Mouse (Mus musculus): ENCODE results near the gene Sorbs1. TPM values are rescaled to one million over a fixed set of nuclear protein-coding genes. Genes with fewer than 3 reads are reported as not detected.
"Not testable (repeated sequence)": the region's sequence is repeated elsewhere in the genome, so short reads cannot be mapped to it uniquely, and the experiment has no call there.

The Sorbs1 gene
- total RNA-seq (2022): 100 to 1,000 TPM; 758 to 979 (median 853) TPM

DNA sequence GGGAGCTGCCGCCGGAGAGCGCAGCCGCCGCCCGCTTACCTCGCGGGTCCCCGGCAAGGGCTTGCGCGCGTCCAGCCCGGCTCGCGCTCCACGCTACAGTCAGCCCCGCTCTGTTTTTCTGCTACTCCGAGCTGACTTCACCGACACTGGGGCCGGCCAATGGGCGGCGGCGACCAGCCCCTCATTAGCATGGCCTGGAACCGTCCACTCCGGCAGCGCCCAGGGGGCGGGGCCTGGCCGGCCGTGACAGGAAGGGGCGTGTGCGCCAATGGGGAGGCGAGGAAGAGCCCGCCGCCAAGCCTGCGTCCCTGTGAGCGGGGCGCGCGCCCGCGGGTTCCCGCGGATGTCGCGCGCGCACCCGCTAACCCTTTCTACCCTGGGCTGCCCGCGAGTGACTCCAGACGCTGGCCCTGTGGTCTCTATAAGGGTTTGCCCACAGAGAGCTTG lies at the start of gene Sorbs1:
Gene Sorbs1 (minus strand): TSS at position 148 of the 447 bp plus-strand sequence.
- DNase-seq (ENCODE audit: low spot score): peak; percentile 96

DNA sequence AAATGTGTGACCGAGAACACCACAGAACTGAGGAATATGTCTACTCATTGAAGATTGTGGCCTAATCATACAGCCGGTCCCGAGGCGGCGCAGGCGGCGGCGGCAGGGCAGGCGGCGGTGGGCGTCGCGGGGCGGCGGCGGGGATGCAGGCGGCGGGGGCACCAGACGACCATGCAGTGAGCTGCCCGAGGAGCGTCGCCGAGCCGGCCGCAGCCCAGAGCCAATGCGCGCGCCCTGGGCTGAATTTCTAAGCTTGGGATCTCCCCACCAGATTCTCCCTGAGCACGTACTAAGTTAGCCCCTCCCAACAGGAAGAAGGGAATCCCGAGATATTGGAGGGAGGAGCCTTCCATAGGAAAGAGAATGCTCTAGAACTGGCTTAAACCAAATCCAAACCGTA lies 47.9 kb upstream of the Sorbs1 start:
- DNase-seq (ENCODE audit: low spot score): not testable (repeated sequence)

DNA sequence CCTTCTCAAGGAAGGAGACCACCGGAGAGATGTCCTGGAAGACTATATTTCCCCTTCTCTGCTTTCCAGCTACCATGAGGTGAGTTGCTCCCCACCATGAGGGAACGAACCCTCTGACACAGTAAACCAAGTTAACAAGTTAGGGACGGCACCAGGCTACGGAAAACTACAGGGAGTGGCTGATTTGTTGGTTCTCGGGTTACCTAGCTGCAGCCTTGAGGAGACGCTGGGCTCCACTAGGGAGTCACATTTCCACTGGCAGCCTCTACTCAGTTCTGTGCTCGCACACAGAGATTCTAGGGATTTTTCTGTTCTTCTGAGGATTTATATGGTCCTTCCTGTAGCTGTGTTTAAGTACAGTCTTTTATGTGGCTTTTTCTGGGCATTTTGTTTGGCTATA lies 42.5 kb upstream of the Sorbs1 start:
- no peak for DNase-seq (ENCODE audit: low spot score)

DNA sequence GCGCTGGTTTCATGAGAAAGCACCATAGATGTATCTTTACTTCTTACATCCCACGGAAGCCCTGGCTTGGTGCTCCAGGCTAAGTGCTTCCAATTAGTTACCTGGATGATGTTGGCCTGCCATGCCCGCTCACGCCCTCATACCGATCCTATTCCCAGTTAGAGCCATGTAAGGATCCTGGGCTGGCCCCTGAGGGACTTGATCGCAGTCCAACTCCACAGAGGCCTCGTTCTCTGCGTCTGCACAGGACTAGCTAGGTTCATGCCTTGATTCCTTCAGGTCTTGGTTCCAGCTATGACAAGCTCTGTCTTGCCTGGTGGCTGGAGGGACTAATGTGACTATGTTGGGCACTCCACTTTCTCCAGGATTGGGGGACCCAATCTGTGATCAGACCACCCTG lies 41.6 kb upstream of the Sorbs1 start:
- no peak for DNase-seq (ENCODE audit: low spot score)

GRCm38 (mm10) chr19:40554343-40554742 lies 40.8 kb upstream of the Sorbs1 start:
- no peak for DNase-seq (ENCODE audit: low spot score)

DNA sequence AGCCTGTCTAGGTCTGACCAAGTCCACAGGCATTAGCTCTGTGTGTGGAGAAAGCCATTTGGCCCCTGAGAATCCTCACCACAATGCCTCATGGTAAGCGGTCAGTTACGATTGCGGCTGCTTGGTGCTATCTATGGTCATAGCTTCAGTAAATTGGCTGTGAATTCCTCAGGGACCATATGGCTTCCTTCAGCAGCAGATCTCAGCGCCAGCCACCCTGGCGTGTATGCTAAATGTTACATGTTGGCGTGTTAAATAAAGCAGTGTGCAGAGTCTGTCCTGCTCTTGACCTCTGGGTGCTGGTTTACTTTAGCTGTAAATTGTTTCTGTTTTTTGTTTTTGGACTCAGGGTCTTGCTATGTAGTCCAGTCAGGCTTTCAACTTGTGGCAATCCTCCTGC lies 40.3 kb upstream of the Sorbs1 start:
- DNase-seq (ENCODE audit: low spot score): no peak

DNA sequence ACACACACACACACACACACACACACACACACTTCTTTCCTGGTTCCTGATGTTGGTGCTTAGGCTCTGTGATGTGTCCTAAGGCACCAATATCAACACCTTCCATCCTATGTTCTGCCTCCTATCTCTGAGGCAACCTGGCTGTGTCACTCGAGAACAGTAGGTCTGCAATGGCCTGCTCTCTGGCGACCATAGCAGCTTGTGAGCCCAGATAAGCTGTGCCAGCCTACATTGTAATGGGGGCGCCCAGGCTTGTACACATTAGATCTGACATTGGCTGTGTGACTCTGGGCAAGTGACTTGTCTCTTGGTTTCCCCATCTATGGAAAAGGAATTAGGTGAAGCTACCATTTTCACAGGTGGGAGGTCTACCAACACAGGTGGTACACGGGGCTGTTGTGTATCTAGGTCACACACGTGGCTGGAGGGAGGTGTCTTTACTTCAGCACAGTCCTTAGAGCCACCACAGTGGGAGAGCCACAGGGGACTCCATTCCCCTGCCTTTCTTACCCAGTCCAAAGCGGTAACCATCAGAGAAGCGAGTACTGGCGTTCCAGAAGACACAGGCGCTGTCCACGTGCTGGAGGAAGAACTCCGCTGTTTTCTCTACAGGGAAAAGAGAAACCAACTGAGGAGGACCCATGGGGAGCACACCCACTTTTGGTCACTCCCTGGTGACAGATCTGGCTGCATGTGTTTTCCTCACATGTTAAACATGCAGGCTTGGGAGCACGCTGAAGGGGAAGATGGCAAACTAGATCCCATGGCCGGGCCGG lies 39.6 kb upstream of the Sorbs1 start:
- no peak for DNase-seq (ENCODE audit: low spot score)

DNA sequence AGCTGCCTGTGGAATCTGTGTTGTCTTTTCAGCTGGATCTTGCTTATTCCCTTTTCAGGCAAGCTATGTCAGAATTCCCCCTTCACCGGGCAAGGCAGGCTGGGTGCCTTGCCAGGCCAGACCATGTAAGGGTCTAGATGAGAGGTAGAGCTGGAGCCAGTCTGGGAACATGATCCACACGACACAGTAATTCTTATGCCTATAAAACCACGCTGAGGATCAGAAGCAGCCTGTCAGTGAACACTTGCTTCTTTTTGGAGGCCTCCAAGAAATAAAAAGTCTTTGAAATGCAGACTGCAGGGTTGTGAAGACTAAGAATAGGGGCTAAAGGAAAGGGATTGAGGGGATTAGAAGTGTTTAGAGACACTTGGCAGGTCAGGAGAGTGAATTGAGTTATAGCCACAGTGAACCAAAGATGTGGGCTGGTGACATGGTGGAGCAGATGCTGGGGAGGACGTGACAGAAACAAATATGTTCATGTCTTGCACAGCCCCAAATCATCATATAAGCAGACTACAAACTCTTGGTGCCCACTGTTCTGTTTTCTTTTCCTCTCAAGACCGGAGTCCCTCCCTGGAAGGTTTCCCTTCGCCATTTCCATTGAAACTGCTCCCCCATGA lies 36.0 kb upstream of the Sorbs1 start:
- no peak for DNase-seq (ENCODE audit: low spot score)

GRCm38 (mm10) chr19:40548796-40549515 lies 35.4 kb upstream of the Sorbs1 start:
- DNase-seq (ENCODE audit: low spot score): no peak

DNA sequence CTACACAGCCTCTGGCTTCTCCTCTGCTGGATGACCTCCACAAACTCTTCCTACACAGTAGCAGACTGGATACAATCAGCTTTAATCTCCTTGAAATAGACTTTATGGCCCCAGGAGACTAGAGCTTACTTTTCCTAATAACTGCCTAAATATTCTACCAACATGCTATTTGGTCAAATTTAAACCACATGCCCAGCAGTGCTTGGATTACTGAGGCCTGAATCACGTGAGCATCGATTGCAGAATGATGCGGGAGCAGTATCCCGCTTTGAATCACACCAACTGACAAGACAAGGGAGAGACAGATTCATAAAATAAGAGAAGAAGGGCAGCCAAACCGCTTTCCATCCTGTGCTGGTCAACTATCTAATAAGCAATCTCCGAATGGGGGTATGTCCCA lies 34.8 kb upstream of the Sorbs1 start:
- DNase-seq (ENCODE audit: low spot score): no peak

- DNase-seq (ENCODE audit: low spot score): peak; percentile 61
Measured at GRCm38 (mm10) chr19:40544856-40545255, 31.3 kb upstream of the Sorbs1 start.

DNA sequence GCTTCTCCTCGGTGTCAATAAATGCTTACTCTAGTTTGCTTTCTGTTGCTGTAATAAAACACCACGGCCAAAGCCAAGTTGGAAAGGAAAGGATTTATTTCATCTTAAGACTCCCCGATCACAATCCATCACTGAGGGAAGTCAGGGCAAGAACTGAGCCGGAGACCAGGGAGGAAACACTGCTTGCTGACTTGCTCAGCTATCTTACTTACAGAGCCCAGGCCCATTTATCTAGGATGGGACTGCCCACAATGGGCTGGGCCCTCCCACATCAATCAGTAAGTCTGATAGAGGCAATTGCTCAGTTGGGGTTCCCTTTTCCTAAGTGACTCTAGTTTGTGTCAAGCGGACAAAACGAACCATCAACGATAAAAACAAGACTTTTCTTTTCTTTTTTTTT lies 29.2 kb upstream of the Sorbs1 start:
- no peak for DNase-seq (ENCODE audit: low spot score)

DNA sequence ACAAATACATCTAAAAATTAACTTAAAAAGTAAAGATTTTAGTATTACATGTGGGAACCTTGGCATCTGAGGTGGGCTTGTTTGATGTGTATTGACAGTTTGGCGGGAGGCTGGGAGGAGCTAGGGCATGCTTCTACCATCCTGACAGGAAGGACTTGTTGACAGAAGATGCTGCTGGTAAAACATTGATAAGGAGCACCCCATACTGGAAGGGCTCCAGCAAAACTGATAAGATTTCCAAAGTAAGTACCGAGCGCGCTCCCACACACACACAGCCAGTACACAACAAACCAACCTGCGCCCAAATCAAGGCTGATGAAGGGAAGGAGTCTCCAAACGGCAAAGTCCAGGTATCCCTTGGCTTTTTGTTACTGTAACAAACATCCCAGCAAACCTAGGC lies 22.9 kb upstream of the Sorbs1 start:
- DNase-seq (ENCODE audit: low spot score): no peak

DNA sequence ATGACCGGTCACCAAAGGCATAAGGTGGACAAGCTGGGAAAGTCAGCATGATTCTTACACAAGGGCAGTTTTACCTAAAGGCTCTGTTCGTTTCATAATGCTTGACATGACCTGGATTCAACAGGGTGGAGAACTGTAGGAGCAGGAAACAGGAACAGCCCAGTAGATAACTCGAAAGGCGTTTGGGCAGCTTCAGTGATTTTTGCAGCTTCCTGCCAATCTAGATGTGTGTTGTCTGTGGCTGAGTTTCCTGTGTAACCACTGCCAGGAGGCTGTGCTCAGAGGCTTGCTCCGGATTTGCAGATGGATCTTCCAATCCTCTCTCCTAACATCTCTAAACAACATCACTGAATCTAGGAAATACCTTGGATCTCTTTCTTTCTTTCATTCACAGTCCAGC lies 18.9 kb upstream of the Sorbs1 start:
- DNase-seq (ENCODE audit: low spot score): peak; percentile 27

DNA sequence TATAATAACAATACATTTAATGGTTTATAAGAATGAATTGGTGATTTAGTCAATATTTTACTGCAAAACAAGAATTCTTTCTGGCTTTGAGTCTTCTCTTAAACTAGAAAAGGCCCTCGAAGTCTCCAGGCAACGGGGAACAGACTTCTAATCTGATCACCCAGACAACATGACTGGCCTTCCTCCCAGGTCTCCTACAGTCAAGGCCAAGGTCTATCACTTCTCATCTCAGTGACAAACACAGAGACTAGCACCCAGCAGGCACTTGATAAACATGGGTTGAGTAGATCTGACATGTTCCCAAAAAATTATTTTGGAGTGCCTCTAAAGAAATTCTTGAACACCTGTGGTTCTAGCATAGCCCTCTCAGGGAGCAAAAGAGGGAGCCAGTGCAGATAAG lies 16.7 kb upstream of the Sorbs1 start:
- no peak for DNase-seq (ENCODE audit: low spot score)

DNA sequence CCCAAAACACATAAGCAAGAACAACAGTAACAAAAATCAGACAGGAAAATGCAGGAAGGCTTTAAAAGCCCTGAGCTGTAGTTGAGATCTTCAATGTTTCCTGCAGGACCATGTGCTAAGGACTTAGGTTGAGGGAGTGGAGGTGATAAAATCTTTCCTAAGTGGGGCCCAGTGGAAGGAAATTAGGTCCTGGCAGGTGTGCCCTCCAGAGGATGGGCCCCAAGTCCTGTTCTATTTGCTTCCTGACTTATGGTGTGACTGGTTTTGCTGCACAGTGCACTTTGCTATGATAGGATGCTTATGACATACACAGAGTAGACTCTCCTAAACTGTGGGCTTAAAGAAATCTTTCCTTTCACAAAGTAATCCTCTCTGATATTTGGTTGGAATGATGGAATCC lies 14.7 kb upstream of the Sorbs1 start:
- no peak for DNase-seq (ENCODE audit: low spot score)

DNA sequence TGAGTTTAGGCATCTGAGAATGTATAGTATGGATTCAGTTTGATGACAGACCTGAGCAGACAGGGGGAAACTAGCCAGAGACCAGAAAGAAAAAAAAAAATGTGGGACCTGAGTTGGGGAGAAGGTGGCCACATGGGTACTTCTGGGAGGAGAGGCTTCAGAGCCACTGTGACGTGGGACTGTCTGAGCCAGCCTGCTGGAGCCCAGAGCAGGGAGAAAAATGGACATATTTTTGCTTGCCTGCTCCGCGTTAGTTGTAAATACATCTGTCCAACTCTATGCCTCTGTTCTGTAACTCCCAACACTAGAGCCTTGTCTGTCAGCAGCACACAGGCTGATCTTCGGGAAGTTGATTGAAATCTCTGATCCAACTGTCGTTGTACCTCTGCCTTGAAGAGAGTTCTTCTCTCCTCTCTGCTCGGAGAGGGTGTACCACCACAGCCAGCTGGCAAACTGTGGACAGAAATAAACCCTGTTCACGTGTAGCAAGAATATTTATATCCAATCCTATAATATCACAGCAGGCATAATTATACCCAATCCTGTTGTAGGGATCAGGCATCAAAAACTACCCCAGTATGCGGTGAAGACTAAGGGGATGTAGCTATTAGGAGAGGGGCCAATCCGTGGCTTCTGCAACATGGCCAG lies 12.9 kb upstream of the Sorbs1 start:
- DNase-seq (ENCODE audit: low spot score): no peak

- no peak for DNase-seq (ENCODE audit: low spot score)
Measured at GRCm38 (mm10) chr19:40523431-40524005, 9.9 kb upstream of the Sorbs1 start.

DNA sequence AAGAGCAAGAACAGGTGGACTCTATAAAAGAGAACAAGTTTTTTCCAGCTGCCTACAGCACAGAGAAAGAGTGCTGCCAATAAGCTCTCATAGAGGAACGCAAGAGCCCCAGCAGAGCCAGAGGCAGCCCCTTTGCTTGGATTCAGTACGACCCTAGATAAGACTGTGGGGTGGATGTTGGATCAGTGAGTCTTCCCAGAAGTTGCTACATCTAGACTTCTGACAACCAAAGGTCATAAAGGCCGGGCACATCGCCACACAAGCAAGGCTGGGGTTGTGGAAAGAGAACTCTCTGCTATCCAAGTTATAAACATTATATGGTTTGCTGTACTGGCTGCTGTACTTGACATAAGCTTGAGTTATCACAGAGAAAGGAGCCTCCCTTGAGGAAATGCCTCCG lies 6.8 kb upstream of the Sorbs1 start:
- DNase-seq (ENCODE audit: low spot score): no peak

- DNase-seq (ENCODE audit: low spot score): no peak
Measured at GRCm38 (mm10) chr19:40518706-40519105, 5.1 kb upstream of the Sorbs1 start.

GRCm38 (mm10) chr19:40515596-40515995 lies 2.0 kb upstream of the Sorbs1 start:
- no peak for DNase-seq (ENCODE audit: low spot score)

DNA sequence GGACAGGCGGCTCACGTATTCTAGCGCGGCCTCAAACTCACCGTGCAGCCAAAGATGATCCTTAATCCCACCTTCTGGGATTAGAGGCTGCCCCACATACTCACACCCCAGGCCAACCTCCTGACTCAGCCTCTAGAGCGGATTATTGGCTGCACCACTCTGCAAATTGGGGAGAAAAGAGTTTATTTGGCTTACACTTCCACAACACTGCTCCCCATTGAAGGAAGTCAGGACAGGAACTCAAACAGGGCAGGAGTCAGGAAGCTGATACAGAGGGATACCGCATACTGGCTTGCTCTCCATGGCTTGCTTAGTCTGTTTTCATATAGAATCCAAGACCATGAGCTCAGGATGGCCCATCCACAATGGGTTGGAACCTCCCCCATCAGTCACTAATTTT lies 797 bp upstream of the Sorbs1 start:
- DNase-seq (ENCODE audit: low spot score): no peak

All from heart, adult 8-10 months (tissue).